Mouse (Mus musculus) spleen, adult 12 weeks (tissue): Measurements from ENCODE around the gene Zfp433.
"Not testable (repeated sequence)": the region's sequence is repeated elsewhere in the genome, so short reads cannot be mapped to it uniquely, and the experiment has no call there.

Experiments
- DNase-seq: peaks from one replicate; pipeline ENCODE4 v3.0.0; 2022; ENCODE audit warnings: low spot score

Zfp433 gene

DNA sequence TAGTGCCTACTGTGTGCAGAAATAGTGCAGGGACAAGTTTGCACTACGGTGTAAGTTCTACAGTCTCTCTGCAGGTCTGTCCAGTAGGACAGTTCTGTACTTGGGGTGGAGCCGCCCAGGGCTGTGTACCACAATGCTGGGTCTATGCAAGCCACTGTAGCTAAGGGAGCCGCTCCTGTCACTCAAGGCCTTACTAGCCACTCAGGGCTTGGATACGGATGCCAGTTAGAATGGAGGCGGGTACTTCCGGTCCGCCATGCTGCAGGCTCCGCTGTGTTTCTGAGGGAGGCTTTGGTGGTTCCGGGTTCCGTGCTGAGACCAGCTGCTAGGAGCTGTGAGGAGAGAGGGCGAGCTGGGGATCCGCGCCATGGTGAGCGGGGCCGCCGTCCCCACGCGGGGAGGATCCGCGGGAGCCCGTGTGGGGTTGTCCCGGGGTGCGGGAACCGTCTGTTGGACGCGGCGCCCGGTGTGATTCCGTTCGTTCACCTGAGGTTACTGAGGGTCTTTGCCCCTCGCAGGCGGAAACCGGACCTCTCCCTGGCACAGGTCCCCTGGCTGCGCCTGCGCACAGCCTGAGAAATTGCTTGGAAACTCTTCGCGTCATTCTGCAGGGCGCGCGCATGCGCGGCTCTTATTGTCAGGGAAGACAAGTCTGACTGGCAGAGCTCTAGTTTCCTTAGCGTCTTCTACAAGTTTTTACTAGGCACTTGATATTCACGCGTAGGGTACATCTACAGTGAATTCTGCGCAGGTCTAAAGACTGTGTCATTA, at the start of gene Zfp433:
Gene Zfp433, plus strand, starts transcription at position 295 of the 771 bp plus-strand sequence.
- not testable (repeated sequence) for DNase-seq

DNA sequence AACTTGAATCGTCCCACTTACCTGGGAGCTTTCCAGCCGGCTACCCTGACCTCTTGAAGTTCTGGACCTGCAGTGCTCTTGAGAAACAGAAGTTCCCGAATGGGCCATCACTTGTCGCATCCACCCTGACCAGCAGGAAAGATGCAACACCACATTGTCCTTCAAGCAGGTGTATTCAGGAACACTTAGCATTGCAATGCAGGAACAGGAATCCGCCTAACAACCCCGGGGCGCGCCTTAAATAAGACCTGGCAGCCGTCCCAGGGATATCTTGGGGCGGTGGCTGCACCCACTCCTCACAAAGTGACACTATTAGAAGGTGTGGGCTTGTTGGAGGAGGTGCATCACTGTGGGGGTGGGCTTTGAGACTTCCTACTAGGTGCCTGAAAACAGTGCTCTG, 49.4 kb upstream of the Zfp433 start:
- no peak for DNase-seq

DNA sequence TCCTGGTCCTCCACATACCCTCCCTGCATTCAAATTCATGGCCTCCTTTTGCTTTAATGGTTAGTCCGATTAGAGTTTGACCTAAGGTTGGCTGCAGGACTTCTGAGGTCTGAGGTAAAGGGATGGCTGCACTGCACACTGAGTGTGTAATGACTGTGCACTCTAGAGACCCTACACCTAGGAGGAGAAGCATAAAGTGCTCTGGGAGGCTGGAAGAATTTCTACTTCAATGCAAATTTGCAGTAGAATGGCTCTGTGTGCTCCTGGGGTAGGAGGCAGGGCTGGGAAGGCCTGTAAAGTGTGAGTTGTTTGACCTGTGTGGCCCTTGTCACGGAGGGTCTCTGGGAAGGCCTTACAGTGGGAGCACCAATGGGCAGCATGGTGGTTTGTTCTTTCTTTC, 48.5 kb upstream of the Zfp433 start:
- DNase-seq, result no peak

DNA sequence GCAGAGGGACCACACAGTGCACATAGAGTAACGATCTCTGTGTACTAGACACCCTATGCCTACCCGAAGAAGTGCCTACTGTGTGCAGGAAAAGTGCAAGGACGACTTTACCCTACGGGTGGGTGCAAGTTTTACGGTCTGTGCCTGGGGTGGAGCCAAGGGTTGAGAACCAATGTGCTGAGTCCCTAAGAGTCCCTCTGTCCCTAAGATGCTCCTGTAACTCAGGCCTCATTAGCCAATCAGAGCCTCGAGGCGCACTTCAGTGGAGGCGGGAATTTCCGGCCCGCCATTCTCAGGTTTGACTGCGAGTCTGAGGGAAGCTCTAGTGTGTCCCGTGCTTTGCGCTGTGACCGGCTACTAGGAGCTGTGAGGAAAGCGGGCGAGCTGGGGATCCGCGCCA, 17.5 kb upstream of the Zfp433 start:
- not testable (repeated sequence) for DNase-seq

DNA sequence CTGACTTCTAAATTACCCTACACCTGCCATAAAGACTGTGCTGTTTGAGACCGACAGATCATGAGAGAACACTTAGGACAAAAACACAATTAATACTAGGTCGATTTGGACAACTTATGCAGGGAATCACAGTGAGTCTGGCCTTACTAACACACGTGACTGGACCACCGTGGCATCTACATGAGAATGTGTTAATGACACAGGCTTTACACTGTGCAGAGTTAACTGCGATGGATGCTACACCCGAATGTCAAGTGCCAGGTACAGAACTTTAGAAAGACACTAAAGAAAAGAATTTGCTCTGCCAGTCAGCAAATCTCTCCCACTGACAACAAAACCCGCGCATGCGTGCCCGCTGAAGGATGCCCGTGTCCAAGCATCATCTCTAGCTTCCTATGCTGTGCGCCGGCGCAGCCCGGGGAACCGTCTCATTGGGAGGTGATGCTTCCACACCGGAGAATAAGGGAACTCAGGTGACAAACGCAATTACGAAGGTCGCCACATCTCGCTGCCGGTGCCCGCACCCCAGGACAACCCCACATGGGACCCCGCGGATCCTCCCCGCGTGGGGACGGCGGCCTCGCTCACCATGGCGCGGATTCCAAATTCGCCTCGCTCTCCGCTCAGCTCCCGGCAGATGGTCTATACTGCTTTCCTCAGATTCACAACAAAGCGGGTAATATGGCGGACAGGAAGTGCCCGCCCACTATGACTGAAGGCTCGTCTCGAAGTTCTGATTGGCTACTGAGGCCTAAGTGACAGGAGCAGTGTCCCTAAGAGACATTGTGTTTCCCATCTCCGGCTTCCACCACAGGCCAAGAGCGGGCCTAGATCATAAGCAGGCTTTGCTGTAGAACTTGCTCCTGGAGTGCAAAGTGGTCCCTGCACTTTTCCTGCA, 66.1 kb downstream of the Zfp433 start, which contains the start of gene Gm3055:
Gene Gm3055, minus strand, starts transcription at position 656 of the 898 bp plus-strand sequence.
- DNase-seq, result not testable (repeated sequence)

DNA sequence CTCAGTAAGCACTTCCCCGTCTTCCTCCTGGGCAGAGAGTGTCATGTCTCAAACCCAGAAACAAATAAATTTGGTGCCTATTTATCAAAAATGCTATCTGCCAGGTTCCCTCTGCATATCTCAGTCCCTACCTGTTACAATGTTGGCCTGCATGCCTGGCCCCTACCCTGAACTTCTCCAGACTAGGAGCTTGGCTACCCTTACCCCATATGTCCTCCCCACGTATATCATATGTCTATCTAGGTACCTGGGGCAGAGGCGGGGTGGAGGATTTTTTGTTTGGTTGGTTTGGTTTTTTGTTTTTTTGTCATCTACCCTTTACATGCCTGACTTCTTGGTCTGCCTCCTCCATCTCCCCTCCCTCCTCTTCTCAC, 66.8 kb downstream of the Zfp433 start:
- DNase-seq, result not testable (repeated sequence)
